Mouse (Mus musculus): ENCODE data around the gene Mphosph6.

Mphosph6 gene

DNA sequence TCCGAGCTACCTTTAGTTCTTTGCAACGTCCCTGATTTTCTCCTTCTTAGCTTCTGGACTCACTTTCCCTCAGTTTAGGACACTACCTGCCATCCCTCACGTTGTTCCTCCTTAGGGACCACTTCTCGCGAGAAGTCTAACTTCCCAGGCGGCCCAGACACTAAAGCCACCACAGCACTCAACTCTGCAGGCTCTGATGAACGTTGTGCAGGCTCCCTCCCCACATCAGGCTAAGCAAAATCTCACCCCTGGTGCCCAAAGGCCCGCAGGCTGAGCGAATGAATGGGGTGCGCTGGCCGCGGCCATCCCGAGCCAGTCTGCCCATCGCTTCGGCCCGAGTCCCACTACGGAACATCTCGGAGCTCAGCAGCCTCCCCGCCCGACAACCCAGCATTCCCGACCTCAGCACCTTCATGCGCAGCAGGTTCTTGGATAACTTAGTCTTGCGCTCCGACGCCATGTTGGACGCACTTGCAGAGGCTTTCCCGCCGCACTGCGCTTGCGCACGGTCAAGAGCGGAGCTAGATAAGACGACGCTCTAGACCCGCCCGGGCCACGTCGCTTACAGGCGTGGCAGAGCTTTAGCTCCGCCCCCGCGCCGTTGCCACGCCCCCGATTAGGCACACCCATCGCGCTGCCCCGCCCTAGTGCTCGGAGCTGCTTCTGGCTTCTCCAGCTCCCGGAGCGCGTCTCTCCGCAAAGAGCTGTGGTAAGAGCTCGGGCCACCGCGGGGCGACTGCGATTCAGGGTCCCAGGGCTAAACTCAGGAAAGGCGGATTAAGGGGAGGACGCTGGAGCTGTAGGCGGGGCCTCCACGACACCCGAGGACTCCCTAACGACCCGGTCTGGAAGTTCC is at the start of gene Mphosph6:
Gene Mphosph6, minus strand, starts transcription at position 501 of the 856 bp plus-strand sequence.
- peak; percentile 84 to 93 for DNase-seq (ENCODE audit: low spot score in 2 of 2)

DNA sequence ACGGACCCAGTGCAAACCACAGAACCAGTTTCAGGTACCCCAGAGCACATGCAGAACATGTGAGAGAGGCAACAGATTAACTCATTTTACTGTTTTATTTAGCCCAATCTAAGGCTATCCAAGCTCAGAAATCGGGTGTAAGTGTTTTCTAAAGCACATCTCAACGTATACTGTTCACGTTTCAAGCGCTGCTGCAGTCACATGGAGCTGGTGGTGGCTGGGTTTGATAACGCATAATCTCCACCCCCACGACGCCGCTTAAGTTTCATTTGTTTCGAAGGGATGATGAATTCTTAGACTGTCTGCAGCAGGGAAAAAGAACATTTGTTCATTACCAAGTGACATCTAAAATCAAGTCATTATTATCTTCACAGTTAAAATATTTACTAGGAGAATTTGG is 48.7 kb upstream of the Mphosph6 start:
- no peak for DNase-seq (ENCODE audit: low spot score in 2 of 2)

DNA sequence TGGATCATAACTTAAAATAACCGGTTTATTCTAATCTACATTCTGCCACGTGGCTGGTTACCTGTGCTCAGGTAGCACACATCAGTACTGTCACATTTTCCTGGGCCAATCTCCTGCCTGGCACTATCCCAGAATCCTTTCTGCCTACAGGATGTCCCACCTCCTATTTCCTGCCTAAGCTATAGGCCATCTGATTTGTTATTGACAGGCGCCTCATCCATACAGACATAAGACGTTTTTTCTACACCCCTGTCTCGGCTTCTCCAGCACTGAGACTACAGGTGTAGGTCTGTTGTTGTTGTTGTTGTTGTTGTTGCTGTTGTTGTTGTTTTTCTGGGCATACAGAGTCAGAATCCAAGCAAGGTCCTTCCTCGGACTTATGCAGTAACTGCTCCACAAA is 46.1 kb upstream of the Mphosph6 start:
- no peak for DNase-seq (ENCODE audit: low spot score in 2 of 2)

DNA sequence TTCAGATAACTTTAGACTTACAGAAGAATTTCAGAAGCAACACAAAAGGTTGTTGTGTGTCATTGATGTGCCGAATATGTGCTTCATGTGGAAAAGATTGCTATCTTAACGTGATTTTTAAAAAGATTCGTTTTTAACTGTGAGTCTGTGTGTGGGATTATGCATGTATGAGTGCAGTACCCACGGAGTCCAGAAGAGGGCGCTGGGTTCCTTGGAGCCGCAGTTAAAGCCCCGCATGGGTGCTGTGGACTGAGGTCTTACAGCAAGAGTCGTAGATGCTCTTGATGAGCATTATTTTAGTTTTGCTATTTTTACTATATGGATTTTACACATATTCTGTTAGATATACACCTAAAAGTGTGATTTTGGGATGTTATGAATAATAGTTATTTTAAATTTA is 42.0 kb upstream of the Mphosph6 start:
- DNase-seq (ENCODE audit: low spot score in 2 of 2): no peak

DNA sequence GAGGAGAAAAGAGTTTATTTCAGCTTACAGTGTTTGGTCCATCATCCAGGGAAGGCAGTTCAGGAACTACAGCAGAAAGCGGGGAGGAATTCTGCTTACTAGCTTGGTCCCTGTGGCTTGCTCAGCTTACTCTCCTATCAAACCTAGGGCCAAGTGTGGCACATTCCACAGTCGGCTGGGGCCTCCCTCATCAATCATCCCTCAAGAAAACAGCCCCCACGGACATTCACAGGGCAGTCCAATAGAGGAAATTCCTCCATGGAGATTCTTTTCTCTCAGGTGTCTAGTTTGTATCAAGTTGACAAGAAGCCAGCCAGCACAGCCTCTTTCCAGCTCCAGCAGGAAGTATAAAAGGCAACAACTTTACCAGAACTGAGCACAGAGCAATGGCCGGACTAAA is 11.8 kb upstream of the Mphosph6 start:
- DNase-seq (ENCODE audit: low spot score in 2 of 2): no peak

DNA sequence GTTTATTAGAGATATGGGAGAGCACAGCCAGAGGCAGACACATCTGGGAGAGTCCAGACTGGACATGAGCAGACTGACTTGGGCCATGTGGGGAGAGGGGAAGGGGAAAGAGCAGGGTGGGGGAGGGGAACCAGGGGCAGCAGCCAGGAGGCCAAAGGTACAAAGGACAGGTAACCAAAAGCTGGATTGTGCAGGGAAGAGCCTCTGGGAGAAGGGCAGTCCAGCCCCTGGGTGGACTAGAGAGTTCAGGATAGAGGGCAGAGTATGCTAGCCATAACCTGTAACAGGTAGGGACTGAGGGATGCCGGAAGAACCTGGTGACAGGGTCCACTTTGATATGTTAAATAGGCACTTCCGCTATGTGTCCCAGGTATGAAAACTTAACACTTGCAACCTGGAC is 8.9 kb upstream of the Mphosph6 start:
- DNase-seq (ENCODE audit: low spot score in 2 of 2): no peak

DNA sequence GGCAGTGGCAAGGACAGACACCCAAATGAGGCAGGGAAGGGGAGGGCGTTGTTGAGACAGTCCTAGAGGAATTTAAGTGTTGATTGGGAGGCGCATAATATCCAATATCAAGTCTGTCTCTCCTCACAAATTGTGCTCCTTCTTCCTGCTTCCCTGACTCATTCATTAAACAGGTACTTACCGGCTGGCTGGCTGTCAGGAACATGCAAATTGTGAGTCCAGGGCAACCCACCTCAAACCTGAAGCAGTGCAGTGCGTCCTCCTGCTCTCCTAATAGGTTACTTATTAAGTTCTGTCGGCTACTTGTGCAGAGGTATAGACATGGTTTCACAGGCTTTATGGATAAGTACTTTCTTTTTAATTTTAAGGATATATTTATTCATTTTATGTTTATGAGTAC is 3.7 kb upstream of the Mphosph6 start:
- no peak for DNase-seq (ENCODE audit: low spot score in 2 of 2)

DNA sequence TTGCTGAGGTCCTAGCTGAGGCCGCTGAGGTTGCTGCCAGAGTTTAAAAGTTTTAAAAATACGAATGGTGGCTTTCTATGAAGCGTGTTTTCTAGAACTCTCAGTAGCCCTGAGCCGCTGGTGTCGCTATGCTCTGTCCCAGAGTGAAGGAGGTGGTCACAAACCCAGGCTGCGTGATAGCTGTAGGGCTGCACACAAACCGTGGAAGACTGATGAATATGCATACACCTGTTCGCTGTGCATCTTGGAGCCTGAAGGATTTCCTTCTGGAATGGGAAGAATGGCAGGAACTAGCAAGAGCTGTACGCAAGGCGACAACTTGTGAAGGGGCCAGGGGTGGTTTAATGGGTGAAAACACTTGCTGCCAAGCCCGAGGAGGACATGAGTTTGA is 551 bp upstream of the Mphosph6 start:
- DNase-seq (ENCODE audit: low spot score in 2 of 2): peak in 1 of 2 experiments; percentile 17

DNA sequence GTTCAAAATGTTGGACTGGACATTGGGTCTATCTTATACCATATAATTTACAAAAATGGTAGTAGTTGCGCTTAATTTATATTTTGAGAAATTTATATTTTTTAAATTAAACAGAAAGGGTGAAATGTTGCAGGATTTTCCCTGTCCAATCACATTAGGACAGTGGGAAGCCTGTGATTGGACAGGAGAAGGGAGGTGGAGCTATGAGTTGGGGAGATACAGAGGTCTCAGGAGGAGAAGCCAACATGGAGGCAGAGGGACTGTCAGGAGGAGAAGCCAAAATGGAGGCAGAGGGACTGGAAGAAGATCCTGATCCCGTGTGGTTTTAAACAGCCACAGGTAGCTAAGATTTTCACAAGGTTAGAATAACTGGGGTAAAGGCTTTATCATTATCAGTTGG is 3.7 kb downstream of the Mphosph6 start:
- no peak for DNase-seq (ENCODE audit: low spot score in 2 of 2)

DNA sequence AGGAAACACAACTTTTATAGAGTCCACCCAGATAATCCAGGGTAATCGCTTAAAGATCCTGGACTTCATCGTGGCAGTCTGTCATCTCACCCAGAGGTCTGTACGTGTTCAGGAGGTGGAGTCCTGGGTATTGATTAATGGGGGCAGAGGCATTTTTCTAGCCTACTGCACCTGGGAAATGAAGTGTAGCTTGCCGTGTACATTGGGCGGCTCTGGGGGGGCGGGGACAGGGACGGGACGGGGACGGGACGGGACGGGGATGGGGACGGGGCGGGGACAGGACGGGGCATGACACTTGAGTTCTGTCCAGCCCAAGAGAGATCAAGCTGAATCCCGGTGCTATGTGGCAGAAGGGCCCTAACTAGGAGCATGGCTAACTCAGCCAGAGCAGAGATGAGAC is 5.3 kb downstream of the Mphosph6 start:
- DNase-seq (ENCODE audit: low spot score in 2 of 2): no peak

DNA sequence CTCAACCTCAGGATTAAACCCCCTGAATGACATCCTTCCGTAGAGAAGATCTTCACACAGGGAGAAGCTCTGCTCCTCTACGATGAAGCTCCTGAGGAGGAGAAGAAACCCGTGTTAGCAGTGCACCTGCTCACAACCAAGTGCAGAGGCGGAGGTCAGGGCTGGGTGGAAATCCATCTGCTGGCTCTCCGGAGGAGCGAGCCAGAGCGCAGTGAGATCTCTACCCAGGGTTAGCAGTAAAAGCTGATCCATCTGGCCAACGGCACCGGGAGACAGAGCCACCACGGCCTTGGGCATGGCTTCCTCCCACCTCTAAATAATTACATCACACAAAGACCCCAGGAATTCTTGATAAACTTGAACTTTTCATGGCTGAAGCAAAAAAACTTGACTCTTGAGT is 7.2 kb downstream of the Mphosph6 start:
- no peak for DNase-seq (ENCODE audit: low spot score in 2 of 2)

DNA sequence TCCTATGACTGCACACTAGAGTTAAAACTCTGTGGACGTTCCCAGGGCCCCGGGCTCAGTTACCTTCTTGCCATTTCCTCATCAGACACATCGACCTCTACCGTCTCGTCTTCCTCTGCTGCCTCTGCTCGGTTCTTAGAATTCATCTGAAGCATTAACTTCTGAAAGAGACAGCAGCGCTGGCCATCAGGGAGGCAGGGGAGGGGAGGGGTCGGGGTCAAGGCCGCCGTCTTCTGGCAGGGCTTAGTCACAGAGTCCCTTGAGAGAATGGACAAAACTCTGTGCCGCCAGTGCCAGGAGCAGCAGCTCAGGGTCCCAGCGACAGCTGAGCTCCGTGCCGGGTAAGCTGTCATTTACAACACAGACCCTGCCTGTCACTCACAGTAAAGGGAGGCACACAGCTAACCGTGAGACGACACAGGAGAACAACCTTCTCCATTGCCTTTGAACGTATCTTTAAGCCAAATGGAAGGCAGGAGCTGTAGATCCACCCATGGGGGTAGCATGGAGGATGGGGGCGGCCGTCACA is 9.1 kb downstream of the Mphosph6 start:
- DNase-seq (ENCODE audit: low spot score in 2 of 2): no peak

DNA sequence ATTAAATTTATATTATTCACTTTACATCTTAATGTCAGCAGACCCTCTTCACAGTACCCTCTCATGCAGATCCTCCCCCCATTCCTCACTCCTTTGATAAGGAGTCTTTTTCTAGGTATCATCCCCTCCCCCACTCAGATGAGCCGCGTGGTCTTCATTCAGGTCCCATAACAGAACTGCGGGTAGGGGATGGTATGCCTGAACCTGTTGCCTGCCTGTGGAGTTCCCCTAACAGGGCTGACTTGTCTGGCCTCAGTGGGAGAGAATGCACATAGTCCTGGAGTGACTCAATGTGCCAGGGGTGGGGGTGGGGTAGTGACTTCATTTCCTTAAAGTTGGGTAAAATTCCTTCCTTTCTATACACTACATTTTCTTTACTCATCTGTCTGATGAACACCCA is 15.3 kb downstream of the Mphosph6 start:
- no peak for DNase-seq (ENCODE audit: low spot score in 2 of 2)

DNA sequence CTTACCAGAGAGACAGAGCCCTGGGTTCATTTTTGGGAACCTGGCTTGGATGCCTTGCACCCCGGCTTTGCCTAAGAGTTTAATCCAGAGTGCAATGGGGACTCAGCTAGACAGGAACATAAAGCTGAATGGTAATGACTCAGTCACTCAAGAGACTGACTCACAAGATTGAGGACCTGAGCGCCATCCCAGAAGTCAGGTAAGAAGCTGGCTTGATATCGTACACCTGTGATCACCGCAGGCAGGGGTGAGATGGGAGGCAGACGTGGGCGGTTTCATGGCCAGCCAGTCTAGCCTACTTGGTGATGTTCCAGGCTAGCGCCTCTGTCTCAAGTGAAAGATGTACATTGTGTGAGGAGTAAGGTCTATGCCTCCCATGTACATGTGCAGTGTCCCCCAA is 18.7 kb downstream of the Mphosph6 start:
- no peak for DNase-seq (ENCODE audit: low spot score in 2 of 2)

DNA sequence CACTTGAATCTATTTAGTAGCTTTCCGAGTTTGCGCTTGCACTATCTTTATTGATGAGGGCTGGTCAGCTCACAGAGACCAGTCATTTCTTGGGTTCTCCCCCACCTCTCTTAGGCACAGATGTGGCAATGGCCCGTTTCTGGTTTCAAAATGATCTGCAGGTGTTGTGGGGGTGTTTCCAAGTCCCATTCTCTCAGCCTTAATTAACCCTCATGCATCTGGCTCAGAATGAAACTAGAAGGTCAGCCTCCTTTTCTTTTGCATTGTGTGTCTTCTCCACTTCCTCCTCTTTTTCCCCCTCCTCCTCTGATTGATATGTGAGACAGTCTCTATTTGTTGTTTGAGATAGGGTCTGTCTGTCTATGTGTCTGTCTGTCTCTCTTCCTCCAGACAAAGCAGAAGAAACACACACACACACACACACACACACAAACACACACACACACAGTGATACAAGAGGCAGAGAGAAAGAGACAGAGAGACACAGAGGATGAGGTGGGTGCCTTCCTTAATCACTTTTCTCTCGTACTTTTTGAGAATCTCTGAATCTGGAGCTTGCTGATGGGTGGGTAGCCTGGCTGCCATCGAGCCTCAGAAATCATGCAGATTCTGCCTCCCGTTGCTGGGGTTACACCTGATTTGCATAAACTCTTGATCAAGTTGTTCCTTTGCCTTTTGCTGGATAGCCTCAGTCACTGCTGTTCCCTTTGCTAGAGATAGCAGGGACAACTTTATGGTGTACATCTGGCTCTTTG is 20.2 kb downstream of the Mphosph6 start:
- no peak for DNase-seq (ENCODE audit: low spot score in 2 of 2)

DNA sequence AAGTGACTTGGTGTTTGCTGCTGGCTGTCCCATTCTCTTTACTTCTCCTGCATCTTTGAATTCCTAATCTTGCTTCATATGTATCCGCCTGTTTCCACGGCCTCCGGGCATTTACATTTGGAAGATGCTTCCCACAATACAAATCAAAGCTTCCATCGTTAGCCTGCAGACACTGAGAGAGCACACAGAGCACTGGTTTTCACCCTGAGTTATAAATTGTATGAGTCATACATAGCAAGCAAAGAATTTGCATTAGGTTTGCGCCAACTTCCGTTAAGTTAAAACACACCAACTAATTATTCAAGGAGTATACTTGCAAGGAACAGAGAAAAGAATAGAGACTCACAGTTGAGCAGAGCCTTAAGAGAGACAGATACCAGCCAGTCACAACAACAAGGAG is 22.4 kb downstream of the Mphosph6 start:
- no peak for DNase-seq (ENCODE audit: low spot score in 2 of 2)

DNA sequence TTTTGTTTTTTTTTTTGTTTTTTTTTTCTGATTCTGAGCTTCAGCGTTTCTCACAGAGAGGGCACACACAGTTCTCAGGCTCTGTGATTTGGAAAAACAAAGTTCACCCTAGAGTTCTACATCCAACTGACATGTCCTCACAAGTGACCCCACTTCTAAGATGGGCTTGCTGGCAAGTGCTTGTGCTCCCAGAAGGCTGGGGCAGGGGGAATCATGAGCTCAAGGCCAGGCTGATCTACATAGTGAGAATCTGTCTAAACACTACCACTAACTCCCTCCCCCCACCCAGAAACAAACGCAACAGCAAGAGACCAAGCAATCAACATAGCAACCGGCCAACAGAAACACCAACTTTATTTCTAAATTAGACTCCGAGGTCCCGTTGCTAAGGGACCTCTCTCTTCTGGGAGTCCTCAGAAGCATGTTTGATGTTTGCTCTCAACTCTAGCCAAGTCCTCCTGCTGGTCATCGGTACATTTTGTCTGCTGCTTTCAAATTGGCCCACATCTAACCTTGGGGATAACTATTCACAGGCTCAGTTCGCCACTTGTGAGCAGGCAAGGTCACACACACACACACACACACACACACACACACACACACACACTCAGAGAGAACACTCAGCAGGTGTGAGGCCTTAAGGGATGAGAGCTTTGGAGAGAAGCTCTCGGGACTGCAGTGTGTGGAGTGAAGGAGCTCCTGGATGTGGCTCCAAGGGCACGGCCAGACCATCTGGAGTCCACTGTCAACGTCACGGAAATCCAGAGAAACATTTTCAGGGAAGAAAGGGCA is 23.0 kb downstream of the Mphosph6 start:
- DNase-seq (ENCODE audit: low spot score in 2 of 2): no peak

DNA sequence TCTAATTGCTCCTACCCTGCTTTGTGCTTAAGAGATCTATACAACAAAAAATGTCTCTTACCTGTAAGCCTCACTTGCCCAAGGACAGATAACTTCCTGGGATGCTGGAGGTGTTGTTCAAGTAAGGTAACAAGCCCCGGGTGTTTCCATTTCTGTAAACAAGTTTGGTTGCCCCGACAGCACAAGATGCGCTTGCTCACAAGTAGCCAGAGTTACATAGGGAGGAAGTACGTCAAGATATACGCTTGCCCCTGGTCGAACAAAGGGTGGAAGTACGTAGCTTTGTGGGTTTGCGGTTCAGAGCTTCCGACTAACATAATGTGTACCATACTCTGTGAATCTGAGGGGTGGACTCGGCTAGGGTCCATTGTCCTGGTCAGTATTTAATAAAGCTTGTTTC is 25.7 kb downstream of the Mphosph6 start:
- DNase-seq (ENCODE audit: low spot score in 2 of 2): no peak

DNA sequence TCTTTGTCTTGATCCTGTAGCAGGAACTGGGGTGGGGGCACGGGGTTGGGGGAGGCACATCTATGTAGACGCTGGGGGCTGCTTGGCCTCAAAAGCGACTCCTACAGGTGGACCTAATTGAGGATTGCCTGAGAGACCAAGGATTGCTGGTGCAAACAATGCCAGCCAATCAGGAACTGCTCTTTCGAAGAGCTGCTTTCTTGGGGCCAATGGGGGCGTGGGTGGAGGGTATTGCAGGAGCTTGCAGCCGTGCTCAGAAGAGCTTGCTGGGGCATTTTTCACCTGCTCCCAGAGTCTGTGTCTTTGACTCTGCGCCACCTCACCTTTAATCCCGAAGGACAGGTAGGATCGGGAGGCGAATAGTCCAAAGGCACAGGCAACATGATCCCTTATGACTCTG is 26.1 kb downstream of the Mphosph6 start:
- DNase-seq (ENCODE audit: low spot score in 2 of 2): no peak

DNA sequence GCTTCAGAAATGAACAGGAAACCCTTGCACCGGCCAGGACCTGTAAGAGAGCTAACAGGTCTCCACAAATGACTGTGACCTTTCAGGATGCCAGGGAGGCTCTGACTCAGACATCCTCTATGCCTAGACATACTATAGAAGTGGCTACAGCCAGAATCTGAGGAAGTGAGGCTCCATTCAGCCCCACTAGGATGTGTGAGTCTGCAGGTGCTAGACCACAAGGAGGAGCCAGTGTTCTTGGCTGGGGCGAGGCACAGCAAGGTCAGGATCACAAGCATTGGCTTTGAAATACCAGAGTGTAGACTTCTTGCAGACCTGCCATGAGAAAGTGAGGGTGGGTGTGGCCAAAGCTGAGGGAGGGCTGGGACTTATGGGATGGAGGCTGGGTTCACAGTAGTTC is 29.1 kb downstream of the Mphosph6 start:
- no peak for DNase-seq (ENCODE audit: low spot score in 2 of 2)

DNA sequence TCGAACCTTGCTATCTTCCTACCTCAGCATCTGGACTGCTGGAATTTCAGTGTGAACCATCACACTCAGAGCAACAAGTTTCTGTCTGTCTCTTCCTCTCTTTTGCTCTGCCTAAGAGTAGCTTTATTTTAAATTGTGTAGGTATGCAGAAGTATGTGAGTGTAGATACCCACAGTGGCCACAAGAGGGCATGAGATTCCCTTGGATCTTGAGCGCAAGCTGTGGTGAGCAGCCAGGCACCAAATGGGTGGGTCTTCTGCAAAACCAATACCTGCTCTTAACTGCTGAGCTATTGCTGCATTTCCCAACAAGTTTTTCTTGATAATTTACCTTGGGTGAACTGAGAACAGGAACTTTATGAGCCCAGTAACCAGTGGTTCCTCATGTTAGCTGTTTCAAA is 29.6 kb downstream of the Mphosph6 start:
- peak in 1 of 2 experiments; percentile 28 for DNase-seq (ENCODE audit: low spot score in 2 of 2)
